7 mouse cellular contexts compared by ENCODE assay signal in the genomic region with DNA sequence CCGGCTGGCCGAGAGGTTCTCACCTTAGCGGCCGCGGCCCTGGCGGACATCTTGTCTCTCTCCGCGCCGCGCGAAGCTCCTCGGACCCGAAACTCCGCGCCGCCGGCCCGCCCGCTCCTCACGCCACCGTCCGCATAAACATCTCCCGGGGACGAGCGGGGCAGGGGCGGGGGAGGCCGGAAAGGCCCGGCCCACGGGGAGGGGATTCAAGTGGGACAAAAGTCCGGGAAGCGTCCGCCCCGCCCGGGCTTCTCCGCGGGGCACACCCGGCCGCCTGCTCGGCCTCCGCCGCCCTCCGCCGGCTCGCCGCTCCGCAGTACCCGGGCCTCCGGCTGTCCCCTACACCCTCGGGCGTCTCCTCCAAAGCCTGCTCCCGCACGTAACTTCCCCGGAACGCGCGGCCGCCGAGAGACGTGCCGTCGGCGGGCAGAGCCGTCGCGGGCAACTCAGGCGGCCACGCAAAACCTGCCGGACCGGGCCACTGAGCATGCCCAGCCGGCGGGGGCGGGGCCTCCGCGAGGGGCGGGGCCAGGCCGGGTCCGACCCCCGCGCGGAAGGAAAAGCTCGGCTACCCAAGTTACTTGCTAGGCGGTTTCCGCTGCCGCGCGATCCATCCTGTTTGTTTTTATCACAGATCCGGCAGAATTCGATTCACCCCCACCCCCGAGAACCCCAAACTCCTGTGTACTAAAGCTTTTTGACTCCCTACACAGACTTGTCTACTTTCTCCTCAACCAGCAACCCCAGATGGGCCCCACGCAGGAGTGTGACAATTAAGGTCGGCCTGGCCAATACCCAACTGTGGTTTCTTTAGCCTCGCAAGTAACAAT.
A peak's percentile ranks its signal among the peaks of the same experiment; 100 is the strongest.
DNase-seq lines count a peak whose midpoint lies in the region; ATAC-seq and TF ChIP-seq lines count a peak whose summit lies in the region.

No protein-coding gene starts in this region.

- no peaks in the 10 kb centered on the region for H3K27me3 ChIP-seq in embryonic facial prominence, embryonic 13.5 days
- H3K27me3 ChIP-seq in kidney, adult 2 months (replicated peaks; ENCODE audit: control insufficient read depth, insufficient read depth, low read length) = no peaks in the 10 kb centered on the region
- H3K27me3 ChIP-seq in limb, embryonic 11.5 days (ENCODE audit: control insufficient read depth, insufficient read depth, low read length) = no peaks in the 10 kb centered on the region
- H3K27me3 ChIP-seq in midbrain, embryonic 13.5 days = no peaks in the 10 kb centered on the region

- ATAC-seq in embryonic facial prominence, embryonic 13.5 days (ENCODE audit: insufficient number of reproducible peaks, insufficient read depth, low FRiP score, low TSS enrichment, low read depth) = peak; percentile 94
- peak; percentile 93 for ATAC-seq in limb, embryonic 11.5 days (ENCODE audit: insufficient number of reproducible peaks, low FRiP score, low TSS enrichment, low read depth)
- ATAC-seq in midbrain, embryonic 13.5 days = peak; percentile 94

- WGBS in embryonic facial prominence, embryonic 13.5 days = under 1% methylated on average over 85 of the region's 92 CpGs
- WGBS in kidney, adult 2 months = 1% methylated on average over 89 of the region's 92 CpGs
- WGBS in limb, embryonic 11.5 days = under 1% methylated on average over 70 of the region's 92 CpGs
- under 1% methylated on average over 77 of the region's 92 CpGs for WGBS in midbrain, embryonic 13.5 days

- peak overlapping the region; percentile 77 for H3K4me2 ChIP-seq in embryonic facial prominence, embryonic 13.5 days
- peak overlapping the region; percentile 70 for H3K4me2 ChIP-seq in limb, embryonic 11.5 days (ENCODE audit: low read depth, severe bottlenecking)
- H3K4me2 ChIP-seq in midbrain, embryonic 13.5 days (replicated peaks) = peak overlapping the region; percentile 89

- no peaks in the 10 kb centered on the region for H3K9me3 ChIP-seq in embryonic facial prominence, embryonic 13.5 days
- H3K9me3 ChIP-seq in limb, embryonic 11.5 days (ENCODE audit: control insufficient read depth, low read length) = no peaks in the 10 kb centered on the region
- no peaks in the 10 kb centered on the region for H3K9me3 ChIP-seq in midbrain, embryonic 13.5 days

- peak; percentile 17 for TF ChIP-seq POLR2A in kidney, adult 2 months (IDR thresholded peaks at IDR 0.05; ENCODE audit: low read depth, low read length)

- peak overlapping the region; percentile 93 for H3K27ac ChIP-seq in embryonic facial prominence, embryonic 13.5 days
- H3K27ac ChIP-seq in kidney, adult 2 months (ENCODE audit: insufficient read depth, low read depth, low read length) = peak overlapping the region; percentile 96
- H3K27ac ChIP-seq in limb, embryonic 11.5 days (replicated peaks; ENCODE audit: low read depth, low read length) = peak overlapping the region; percentile 83
- peak overlapping the region; percentile 84 for H3K27ac ChIP-seq in midbrain, embryonic 13.5 days

- peak; percentile 94 to 97 for DNase-seq in adrenal gland, postnatal 36 days
- DNase-seq in heart, adult 18-20 months = peak; percentile 95
- peak; percentile 97 for DNase-seq in kidney, adult 2 months
- peak; percentile 91 for DNase-seq in limb, embryonic 11.5 days (ENCODE audit: low spot score)
- DNase-seq in spleen, adult 18-20 months = peak; percentile 45 to 64

- no peak for TF ChIP-seq CTCF in kidney, adult 2 months (conservative IDR thresholded peaks at IDR 0.05; ENCODE audit: insufficient read depth, insufficient read length, low read depth, low read length)

- no peaks in the 10 kb centered on the region for H3K36me3 ChIP-seq in embryonic facial prominence, embryonic 13.5 days
- H3K36me3 ChIP-seq in kidney, adult 2 months (ENCODE audit: control insufficient read depth, insufficient read depth, low read length) = no peaks in the 10 kb centered on the region
- H3K36me3 ChIP-seq in limb, embryonic 11.5 days (ENCODE audit: control insufficient read depth, insufficient read depth, low read length) = no peaks in the 10 kb centered on the region
- no peaks in the 10 kb centered on the region for H3K36me3 ChIP-seq in midbrain, embryonic 13.5 days

- H3K4me3 ChIP-seq in embryonic facial prominence, embryonic 13.5 days = peak overlapping the region; percentile 84
- peak overlapping the region; percentile 93 for H3K4me3 ChIP-seq in kidney, adult 2 months (ENCODE audit: insufficient read depth, low read depth, low read length)
- peak overlapping the region; percentile 63 for H3K4me3 ChIP-seq in limb, embryonic 11.5 days (ENCODE audit: low read depth, low read length)
- peak overlapping the region; percentile 86 for H3K4me3 ChIP-seq in midbrain, embryonic 13.5 days (replicated peaks)

- peaks cover 12% of the 10 kb centered on the region for H3K4me1 ChIP-seq in embryonic facial prominence, embryonic 13.5 days
- peaks cover 16% of the 10 kb centered on the region; the same call in 1 of the 2 replicates for H3K4me1 ChIP-seq in kidney, adult 2 months (ENCODE audit: control insufficient read depth, insufficient read depth, low read length)
- 0 out of 2 replicates have a peak, but pooled peaks cover 2% of the 10 kb centered on the region for H3K4me1 ChIP-seq in limb, embryonic 11.5 days (ENCODE audit: control insufficient read depth, insufficient read depth, low read length)
- peaks cover 25% of the 10 kb centered on the region for H3K4me1 ChIP-seq in midbrain, embryonic 13.5 days (replicated peaks)

- H3K9ac ChIP-seq in embryonic facial prominence, embryonic 13.5 days = peak overlapping the region; percentile 82
- H3K9ac ChIP-seq in limb, embryonic 11.5 days (ENCODE audit: low read length) = peak overlapping the region; percentile 87
- peak overlapping the region; percentile 79 for H3K9ac ChIP-seq in midbrain, embryonic 13.5 days (replicated peaks)

Comparison
In these comparisons a context has a peak if more than half of its experiments do, and no peak if none do; other contexts are left out.
1. Peak in every context shown above with its lines: DNase-seq, ATAC-seq, H3K4me3 ChIP-seq and H3K27ac ChIP-seq.